Mouse (Mus musculus): ENCODE data around the gene Vmn1r148.
"Not testable (repeated sequence)": the region's sequence is repeated elsewhere in the genome, so short reads cannot be mapped to it uniquely, and the experiment has no call there.

- not testable (repeated sequence) for TF ChIP-seq CTCF (IDR thresholded peaks at IDR 0.05; ENCODE audit: low read depth, low read length); GATA1 (IDR thresholded peaks at IDR 0.05; ENCODE audit: borderline replicate concordance, low read length)
Observed at GRCm38 (mm10) chr7:22413283-22413682, at the start of gene Vmn1r148.
